20 mouse cellular contexts compared by ENCODE assay signal in genomic region chr10:92347960-92348675, GRCm38 (mm10).
DNase-seq lines count a peak whose midpoint lies in the region; ATAC-seq lines count a peak whose summit lies in the region.
"Had no signal": no experiment of that assay in that cellular context is flagged by ENCODE, and none has a peak within 500 bp of the region (broad histone marks: within the 10 kb centered on the region; RNA-seq: fewer than 3 reads in every experiment).

No protein-coding gene starts in this region.

- no peaks in the 10 kb centered on the region for H3K27me3 ChIP-seq in kidney, embryonic 14.5 days (ENCODE audit: control insufficient read depth, insufficient read depth, low read length)
- H3K27me3 ChIP-seq in midbrain, embryonic 12.5 days: no peaks in the 10 kb centered on the region
- H3K27me3 ChIP-seq in midbrain, embryonic 14.5 days (ENCODE audit: control insufficient read depth, insufficient read depth, low read length): no peaks in the 10 kb centered on the region
- H3K27me3 ChIP-seq in forebrain, embryonic 14.5 days (replicated peaks; ENCODE audit: control insufficient read depth, insufficient read depth, low read length): no peaks in the 10 kb centered on the region
- H3K27me3 ChIP-seq: embryonic facial prominence, embryonic 12.5 days; heart, embryonic 15.5 days had no signal

- no peak overlapping the region for H3K9ac ChIP-seq in kidney, embryonic 14.5 days (ENCODE audit: low read depth, low read length)
- H3K9ac ChIP-seq in midbrain, embryonic 12.5 days (replicated peaks): no peak overlapping the region
- H3K9ac ChIP-seq in midbrain, embryonic 14.5 days (replicated peaks; ENCODE audit: low read length): no peak overlapping the region
- no peak overlapping the region for H3K9ac ChIP-seq in forebrain, embryonic 14.5 days (ENCODE audit: low read length)
- H3K9ac ChIP-seq: embryonic facial prominence, embryonic 12.5 days; heart, embryonic 15.5 days had no signal

- peak overlapping the region; percentile 53; the same call in 1 of the 2 replicates for H3K27ac ChIP-seq in kidney, embryonic 14.5 days (ENCODE audit: low read depth, low read length)
- peak overlapping the region; percentile 39; the same call in 1 of the 2 replicates for H3K27ac ChIP-seq in midbrain, embryonic 12.5 days (replicated peaks)
- no peak overlapping the region for H3K27ac ChIP-seq in midbrain, embryonic 14.5 days (replicated peaks; ENCODE audit: low read depth, low read length)
- no peak overlapping the region for H3K27ac ChIP-seq in forebrain, embryonic 14.5 days (ENCODE audit: low read depth, low read length)
- H3K27ac ChIP-seq: embryonic facial prominence, embryonic 12.5 days; heart, adult 2 months; heart, embryonic 15.5 days had no signal

- 0 out of 2 replicates have a peak, but pooled peaks cover 12% of the 10 kb centered on the region for H3K4me1 ChIP-seq in kidney, embryonic 14.5 days (ENCODE audit: control insufficient read depth, insufficient read depth, low read length)
- H3K4me1 ChIP-seq in midbrain, embryonic 12.5 days: peaks cover 16% of the 10 kb centered on the region
- no peaks in the 10 kb centered on the region for H3K4me1 ChIP-seq in midbrain, embryonic 14.5 days (ENCODE audit: control insufficient read depth, insufficient read depth, low read length)
- H3K4me1 ChIP-seq in forebrain, embryonic 14.5 days (ENCODE audit: control insufficient read depth, insufficient read depth, low read length): peaks cover 7% of the 10 kb centered on the region; the same call in 1 of the 2 replicates
- H3K4me1 ChIP-seq: embryonic facial prominence, embryonic 12.5 days had no signal

- H3K9me3 ChIP-seq in kidney, embryonic 14.5 days (ENCODE audit: control insufficient read depth, low read length): no peaks in the 10 kb centered on the region
- H3K9me3 ChIP-seq in midbrain, embryonic 12.5 days: no peaks in the 10 kb centered on the region
- no peaks in the 10 kb centered on the region for H3K9me3 ChIP-seq in midbrain, embryonic 14.5 days (ENCODE audit: control insufficient read depth, low read length)
- no peaks in the 10 kb centered on the region for H3K9me3 ChIP-seq in forebrain, embryonic 14.5 days (replicated peaks; ENCODE audit: control insufficient read depth, low read length)
- H3K9me3 ChIP-seq: embryonic facial prominence, embryonic 12.5 days; heart, embryonic 15.5 days had no signal

- no peak overlapping the region for H3K4me3 ChIP-seq in kidney, embryonic 14.5 days (ENCODE audit: low read length)
- H3K4me3 ChIP-seq in midbrain, embryonic 12.5 days: no peak overlapping the region
- no peak overlapping the region for H3K4me3 ChIP-seq in midbrain, embryonic 14.5 days (replicated peaks; ENCODE audit: low read depth, low read length)
- H3K4me3 ChIP-seq in forebrain, embryonic 14.5 days (ENCODE audit: low read depth, low read length): no peak overlapping the region
- H3K4me3 ChIP-seq: embryonic facial prominence, embryonic 12.5 days; heart, adult 2 months; heart, embryonic 15.5 days had no signal

- DNase-seq in kidney, adult 9 months: no peak
- no peak for DNase-seq in midbrain, embryonic 14.5 days
- peak; percentile 68 for DNase-seq in forebrain, embryonic 14.5 days (ENCODE audit: low spot score)
- no peak for DNase-seq in ovary, adult 18-20 months (ENCODE audit: low spot score)
- no peak for DNase-seq in cerebellum, postnatal 14 days
- DNase-seq: adrenal gland, adult 2 months; adrenal gland, postnatal 25 days; cerebellum, adult 2 months; cerebellum, postnatal 25 days; gastrocnemius, postnatal 36 days; heart, adult 2 months had no signal

- no peaks in the 10 kb centered on the region for H3K36me3 ChIP-seq in kidney, embryonic 14.5 days (ENCODE audit: control insufficient read depth, insufficient read depth, low read length)
- no peaks in the 10 kb centered on the region for H3K36me3 ChIP-seq in midbrain, embryonic 12.5 days
- H3K36me3 ChIP-seq in midbrain, embryonic 14.5 days (ENCODE audit: control insufficient read depth, insufficient read depth, low read length): no peaks in the 10 kb centered on the region
- H3K36me3 ChIP-seq in forebrain, embryonic 14.5 days (ENCODE audit: control insufficient read depth, insufficient read depth, low read length): no peaks in the 10 kb centered on the region
- H3K36me3 ChIP-seq: embryonic facial prominence, embryonic 12.5 days; heart, embryonic 15.5 days had no signal

- H3K4me2 ChIP-seq in kidney, embryonic 14.5 days (replicated peaks; ENCODE audit: low read depth, low read length): no peak overlapping the region
- H3K4me2 ChIP-seq in midbrain, embryonic 12.5 days (replicated peaks): no peak overlapping the region
- H3K4me2 ChIP-seq in midbrain, embryonic 14.5 days (ENCODE audit: low read length): no peak overlapping the region
- no peak overlapping the region for H3K4me2 ChIP-seq in forebrain, embryonic 14.5 days (ENCODE audit: low read length)
- H3K4me2 ChIP-seq: embryonic facial prominence, embryonic 12.5 days; heart, embryonic 11.5 days; heart, embryonic 15.5 days had no signal

- no peak for ATAC-seq in kidney, embryonic 14.5 days (ENCODE audit: low FRiP score, low TSS enrichment)
- no peak for ATAC-seq in midbrain, embryonic 12.5 days (ENCODE audit: low FRiP score, low read depth)
- ATAC-seq in midbrain, embryonic 14.5 days (ENCODE audit: low FRiP score, low TSS enrichment): no peak
- peak; percentile 78 for ATAC-seq in forebrain, embryonic 14.5 days
- ATAC-seq in granulocyte monocyte progenitor cell, adult 5-6 weeks (replicated peaks; ENCODE audit: poor library complexity, severe bottlenecking): no peak
- ATAC-seq: hindbrain, embryonic 16.5 days; inflammation-experienced regulatory T-cells, adult 6 months; intestine, postnatal 0 days had no signal

- 63% methylated on average over 10 of the region's 10 CpGs for WGBS in kidney, embryonic 14.5 days
- 63% methylated on average over 10 of the region's 10 CpGs for WGBS in midbrain, embryonic 12.5 days
- WGBS in midbrain, embryonic 14.5 days: 49% methylated on average over 10 of the region's 10 CpGs
- WGBS in forebrain, embryonic 14.5 days: 15% methylated on average over 10 of the region's 10 CpGs

Comparison
In these comparisons a context has a peak if more than half of its experiments do, and no peak if none do; other contexts are left out.
1. H3K27ac ChIP-seq: peak in kidney, embryonic 14.5 days (single experiment) and midbrain, embryonic 12.5 days (single experiment); none in midbrain, embryonic 14.5 days (single experiment) and forebrain, embryonic 14.5 days (single experiment).